Mouse (Mus musculus): Measurements from ENCODE around the gene Zfp954.

Gene Zfp954

GRCm38 (mm10) chr7:7120921-7121601, at the start of gene Zfp954:
TSS of gene Zfp954 (minus strand) at chr7:7121488.
- peak; percentile 94 for DNase-seq (ENCODE audit: low read depth, low spot score)

- DNase-seq (ENCODE audit: low read depth, low spot score), result no peak
These were observed 24.8 kb upstream of the Zfp954 start for GRCm38 (mm10) chr7:7145991-7146608.

DNA sequence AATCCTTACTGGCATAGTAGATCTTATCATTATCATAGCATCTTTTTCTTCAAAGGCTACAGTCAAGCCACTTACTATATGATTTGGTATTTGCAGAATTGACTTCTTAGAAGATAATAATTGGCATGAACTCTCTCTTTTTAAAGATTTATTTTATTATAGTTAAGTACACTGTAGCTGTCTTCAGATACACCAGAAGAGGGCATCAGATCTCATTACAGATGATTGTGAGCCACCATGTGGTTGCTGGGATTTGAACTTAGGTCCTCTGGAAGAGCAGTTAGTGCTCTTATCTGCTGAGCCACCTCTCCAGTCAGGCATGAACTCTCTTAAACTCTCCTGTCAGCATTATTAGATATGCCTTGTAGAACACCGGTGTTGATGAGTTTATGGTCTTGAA, 22.9 kb upstream of the Zfp954 start:
- DNase-seq (ENCODE audit: low read depth, low spot score), result no peak

- DNase-seq (ENCODE audit: low read depth, low spot score), result peak; percentile 61
These were observed 15.1 kb upstream of the Zfp954 start, which contains the start of gene Zfp773 for GRCm38 (mm10) chr7:7136379-7136866. TSS of gene Zfp773 (minus strand) at chr7:7136755.

GRCm38 (mm10) chr7:7132751-7133150, 11.5 kb upstream of the Zfp954 start:
- peak; percentile 89 for DNase-seq (ENCODE audit: low read depth, low spot score)

GRCm38 (mm10) chr7:7130491-7131124, 9.3 kb upstream of the Zfp954 start:
- DNase-seq (ENCODE audit: low read depth, low spot score), result peak; percentile 45

GRCm38 (mm10) chr7:7121602-7121980, 303 bp upstream of the Zfp954 start:
- no peak for DNase-seq (ENCODE audit: low read depth, low spot score)

DNA sequence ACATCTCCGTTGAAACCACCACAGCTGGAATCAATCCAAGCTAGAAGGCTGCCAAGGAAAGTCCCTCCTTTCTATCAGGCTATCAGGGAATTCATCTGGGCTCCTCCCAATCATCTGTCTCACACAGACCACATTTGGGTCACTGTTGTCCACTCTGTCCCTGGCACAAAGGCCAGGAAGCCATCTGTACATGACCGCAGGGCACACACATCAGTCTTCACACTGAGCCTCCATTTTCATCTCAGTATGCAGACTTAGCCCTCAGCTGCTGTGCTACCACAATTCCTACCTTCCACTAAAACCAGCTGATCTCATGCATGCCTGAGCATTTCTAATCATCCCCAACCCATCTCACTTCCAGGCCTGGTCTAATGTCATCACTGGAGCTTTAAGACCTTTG, 2.8 kb downstream of the Zfp954 start:
- no peak for DNase-seq (ENCODE audit: low read depth, low spot score)

- peak; percentile 68 for DNase-seq (ENCODE audit: low read depth, low spot score)
These were observed 12.8 kb downstream of the Zfp954 start for GRCm38 (mm10) chr7:7108501-7108900.

All from ZHBTc4 (cell line).